Mouse (Mus musculus): Measurements from ENCODE around the gene Prkar1b. TPM values are rescaled to one million over a fixed set of nuclear protein-coding genes. Genes with fewer than 3 reads are reported as not detected.

The Prkar1b gene
- polyA plus RNA-seq, 1 experiment: 1.7 TPM

GRCm38 (mm10) chr5:139020595-139020994 lies 129.2 kb downstream of the Prkar1b start:
- Histone ChIP-seq H3K27me3 (ENCODE audit: control insufficient read depth, insufficient read depth, insufficient read length) (no peaks in the 10 kb centered on the region), H3K36me3 (ENCODE audit: control insufficient read depth, insufficient read depth) (no peaks in the 10 kb centered on the region), H3ac (ENCODE audit: control insufficient read depth, insufficient read length, low read depth) (no peak overlapping the region), H3K79me2 (ENCODE audit: control insufficient read depth, insufficient read depth) (no peaks in the 10 kb centered on the region), H3K4me3 (ENCODE audit: insufficient read depth, poor library complexity, severe bottlenecking) (no peak overlapping the region), H3K79me3 (ENCODE audit: low read depth) (no peaks in the 10 kb centered on the region)
- TF ChIP-seq CTCF (IDR thresholded peaks at IDR 0.05; ENCODE audit: control insufficient read depth, insufficient read depth, insufficient read length): no peak
- no peak for TF ChIP-seq USF1 (IDR thresholded peaks at IDR 0.05; ENCODE audit: low read depth)
- no peak for TF ChIP-seq MYOD1 (IDR thresholded peaks at IDR 0.05; ENCODE audit: control insufficient read depth, insufficient read length, low read depth)
- TF ChIP-seq CEBPB (IDR thresholded peaks at IDR 0.05; ENCODE audit: low read depth): no peak
- no peak for TF ChIP-seq MYOG (IDR thresholded peaks at IDR 0.05; ENCODE audit: control insufficient read depth, extremely low read depth, insufficient read length)
- no peak for TF ChIP-seq FOSL1 (IDR thresholded peaks at IDR 0.05; ENCODE audit: insufficient read depth, low read length, poor library complexity, severe bottlenecking)
- TF ChIP-seq MAX (IDR thresholded peaks at IDR 0.05): no peak

- Histone ChIP-seq H3ac (ENCODE audit: control insufficient read depth, insufficient read length, low read depth) (no peak overlapping the region), H3K79me3 (ENCODE audit: low read depth) (no peaks in the 10 kb centered on the region), H3K4me3 (ENCODE audit: insufficient read depth, poor library complexity, severe bottlenecking) (no peak overlapping the region), H3K79me2 (ENCODE audit: control insufficient read depth, insufficient read depth) (no peaks in the 10 kb centered on the region), H3K36me3 (ENCODE audit: control insufficient read depth, insufficient read depth) (no peaks in the 10 kb centered on the region), H3K27me3 (ENCODE audit: control insufficient read depth, insufficient read depth, insufficient read length) (no peaks in the 10 kb centered on the region)
- no peak for TF ChIP-seq MAX (IDR thresholded peaks at IDR 0.05)
- no peak for TF ChIP-seq USF1 (IDR thresholded peaks at IDR 0.05; ENCODE audit: low read depth)
- no peak for TF ChIP-seq FOSL1 (IDR thresholded peaks at IDR 0.05; ENCODE audit: insufficient read depth, low read length, poor library complexity, severe bottlenecking)
- TF ChIP-seq MYOD1 (IDR thresholded peaks at IDR 0.05; ENCODE audit: control insufficient read depth, insufficient read length, low read depth): no peak
- no peak for TF ChIP-seq CTCF (IDR thresholded peaks at IDR 0.05; ENCODE audit: control insufficient read depth, insufficient read depth, insufficient read length)
- TF ChIP-seq MYOG (IDR thresholded peaks at IDR 0.05; ENCODE audit: control insufficient read depth, extremely low read depth, insufficient read length): no peak
- no peak for TF ChIP-seq CEBPB (IDR thresholded peaks at IDR 0.05; ENCODE audit: low read depth)
Measured at GRCm38 (mm10) chr5:139017371-139018124, 132.3 kb downstream of the Prkar1b start.

GRCm38 (mm10) chr5:139015097-139015496 lies 134.7 kb downstream of the Prkar1b start:
- Histone ChIP-seq H3ac (ENCODE audit: control insufficient read depth, insufficient read length, low read depth) (no peak overlapping the region), H3K4me3 (ENCODE audit: insufficient read depth, poor library complexity, severe bottlenecking) (no peak overlapping the region), H3K79me2 (ENCODE audit: control insufficient read depth, insufficient read depth) (no peaks in the 10 kb centered on the region), H3K36me3 (ENCODE audit: control insufficient read depth, insufficient read depth) (no peaks in the 10 kb centered on the region), H3K79me3 (ENCODE audit: low read depth) (no peaks in the 10 kb centered on the region), H3K27me3 (ENCODE audit: control insufficient read depth, insufficient read depth, insufficient read length) (no peaks in the 10 kb centered on the region)
- no peak for TF ChIP-seq MYOD1 (IDR thresholded peaks at IDR 0.05; ENCODE audit: control insufficient read depth, insufficient read length, low read depth)
- TF ChIP-seq FOSL1 (IDR thresholded peaks at IDR 0.05; ENCODE audit: insufficient read depth, low read length, poor library complexity, severe bottlenecking): no peak
- no peak for TF ChIP-seq MYOG (IDR thresholded peaks at IDR 0.05; ENCODE audit: control insufficient read depth, extremely low read depth, insufficient read length)
- no peak for TF ChIP-seq CTCF (IDR thresholded peaks at IDR 0.05; ENCODE audit: control insufficient read depth, insufficient read depth, insufficient read length)
- TF ChIP-seq MAX (IDR thresholded peaks at IDR 0.05): no peak
- TF ChIP-seq USF1 (IDR thresholded peaks at IDR 0.05; ENCODE audit: low read depth): no peak
- no peak for TF ChIP-seq CEBPB (IDR thresholded peaks at IDR 0.05; ENCODE audit: low read depth)

GRCm38 (mm10) chr5:139010649-139011048 lies 139.2 kb downstream of the Prkar1b start:
- TF ChIP-seq CEBPB (IDR thresholded peaks at IDR 0.05; ENCODE audit: low read depth) (no peak), FOSL1 (IDR thresholded peaks at IDR 0.05; ENCODE audit: insufficient read depth, low read length, poor library complexity, severe bottlenecking) (no peak), MYOG (IDR thresholded peaks at IDR 0.05; ENCODE audit: control insufficient read depth, extremely low read depth, insufficient read length) (no peak), USF1 (IDR thresholded peaks at IDR 0.05; ENCODE audit: low read depth) (no peak), MYOD1 (IDR thresholded peaks at IDR 0.05; ENCODE audit: control insufficient read depth, insufficient read length, low read depth) (peak; percentile 71), CTCF (IDR thresholded peaks at IDR 0.05; ENCODE audit: control insufficient read depth, insufficient read depth, insufficient read length) (no peak)
- no peaks in the 10 kb centered on the region for H3K36me3 ChIP-seq (ENCODE audit: control insufficient read depth, insufficient read depth)
- H3ac ChIP-seq (ENCODE audit: control insufficient read depth, insufficient read length, low read depth): no peak overlapping the region
- no peaks in the 10 kb centered on the region for H3K79me2 ChIP-seq (ENCODE audit: control insufficient read depth, insufficient read depth)
- no peak overlapping the region for H3K4me3 ChIP-seq (ENCODE audit: insufficient read depth, poor library complexity, severe bottlenecking)
- H3K27me3 ChIP-seq (ENCODE audit: control insufficient read depth, insufficient read depth, insufficient read length): no peaks in the 10 kb centered on the region
- no peaks in the 10 kb centered on the region for H3K79me3 ChIP-seq (ENCODE audit: low read depth)

GRCm38 (mm10) chr5:139007141-139007775 lies 142.5 kb downstream of the Prkar1b start:
- no peaks in the 10 kb centered on the region for H3K79me3 ChIP-seq (ENCODE audit: low read depth)
- H3K4me3 ChIP-seq (ENCODE audit: insufficient read depth, poor library complexity, severe bottlenecking): no peak overlapping the region
- H3K79me2 ChIP-seq (ENCODE audit: control insufficient read depth, insufficient read depth): no peaks in the 10 kb centered on the region
- H3K27me3 ChIP-seq (ENCODE audit: control insufficient read depth, insufficient read depth, insufficient read length): no peaks in the 10 kb centered on the region
- TF ChIP-seq CTCF (IDR thresholded peaks at IDR 0.05; ENCODE audit: control insufficient read depth, insufficient read depth, insufficient read length) (no peak), FOSL1 (IDR thresholded peaks at IDR 0.05; ENCODE audit: insufficient read depth, low read length, poor library complexity, severe bottlenecking) (no peak), MYOG (IDR thresholded peaks at IDR 0.05; ENCODE audit: control insufficient read depth, extremely low read depth, insufficient read length) (no peak), USF1 (IDR thresholded peaks at IDR 0.05; ENCODE audit: low read depth) (no peak), CEBPB (IDR thresholded peaks at IDR 0.05; ENCODE audit: low read depth) (no peak), MAX (IDR thresholded peaks at IDR 0.05) (no peak), MYOD1 (IDR thresholded peaks at IDR 0.05; ENCODE audit: control insufficient read depth, insufficient read length, low read depth) (no peak)
- no peaks in the 10 kb centered on the region for H3K36me3 ChIP-seq (ENCODE audit: control insufficient read depth, insufficient read depth)
- H3ac ChIP-seq (ENCODE audit: control insufficient read depth, insufficient read length, low read depth): no peak overlapping the region

Data from C2C12 (cell line).